Mouse (Mus musculus) spleen, adult 2 months (tissue): ENCODE results near the gene Cops7b.

Source experiments
- CTCF ChIP-seq: fragments of 200-500 bp; IDR thresholded peaks from 2 replicates; pipeline ENCODE4 v1.5.1; 2011; ENCODE audit warnings: mild to moderate bottlenecking, inconsistent platforms; ENCODE audit not compliant: insufficient read depth, insufficient read length, insufficient replicate concordance; ENCODE audit errors: extremely low read depth
- POLR2A ChIP-seq: fragments of 200-500 bp; IDR thresholded peaks from 2 replicates; pipeline ENCODE4 v1.6.1; 2011; ENCODE audit warnings: low read depth, low read length, inconsistent platforms

DNA sequence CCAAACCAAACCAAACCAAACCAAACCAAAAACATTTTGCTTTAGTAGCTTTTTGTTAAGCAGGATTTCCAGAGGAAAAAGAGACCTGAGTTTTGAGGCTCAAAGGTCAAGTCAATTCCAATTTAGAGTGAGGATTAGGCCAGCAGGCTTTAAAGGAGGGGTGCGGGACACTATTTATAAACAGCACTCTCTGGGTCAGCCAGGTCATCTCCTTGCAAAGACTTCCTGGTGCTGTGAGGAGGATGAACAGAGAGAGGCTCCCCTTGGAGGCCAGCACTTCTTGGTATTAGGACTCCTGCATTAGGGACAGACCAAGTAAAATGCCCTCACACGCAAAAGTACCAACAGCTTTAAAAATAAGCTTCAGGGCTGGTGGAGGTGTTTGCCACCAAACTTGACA, 30.8 kb upstream of the Cops7b start:
- no peak for TF ChIP-seq POLR2A
- no peak for TF ChIP-seq CTCF
